In the genomic region with DNA sequence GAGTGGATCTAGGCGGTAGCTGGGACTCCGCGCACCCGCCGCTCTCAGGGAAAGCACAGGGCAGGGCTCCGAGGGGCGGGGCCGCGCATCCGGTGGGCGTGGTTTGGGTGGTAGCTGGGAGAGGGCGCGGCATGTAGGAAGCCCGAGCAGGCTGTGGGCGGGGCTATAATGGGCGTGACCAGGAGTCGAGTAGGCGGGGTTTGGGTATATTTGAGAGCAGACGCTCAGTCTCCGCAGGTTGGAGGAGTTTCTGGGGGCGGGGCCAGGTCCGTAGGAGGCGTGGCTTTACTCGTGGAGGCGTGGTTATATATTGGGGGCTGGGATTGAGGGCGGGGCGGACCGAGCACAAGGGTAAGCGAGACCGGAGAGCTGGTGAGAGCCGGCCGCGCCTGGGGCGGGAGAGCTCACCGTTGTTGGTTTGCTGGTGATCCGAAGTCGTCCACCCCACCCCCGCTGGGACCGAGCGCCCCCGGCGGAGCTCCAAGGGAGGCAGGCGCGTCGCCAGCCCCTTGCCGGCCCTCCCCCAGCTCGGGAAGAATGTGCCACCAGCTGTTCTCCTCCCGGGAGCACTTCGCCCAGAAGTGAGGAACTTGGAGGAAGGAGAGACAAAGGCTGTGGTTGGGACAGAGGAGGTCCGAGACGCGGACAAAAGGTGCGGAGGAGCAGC, we compare ENCODE assay signal across 8 mouse cellular contexts. TPM values are rescaled to one million over a fixed set of nuclear protein-coding genes. Genes with fewer than 3 reads are reported as not detected.
DNase-seq lines count a peak whose midpoint lies in the region; ATAC-seq and TF ChIP-seq lines count a peak whose summit lies in the region.

A gene (plus strand): TSS at position 326 of the 667 bp plus-strand sequence.

- POLR2A ChIA-PET in Patski (lab: Charles Lee), result interaction anchor here (1.3 to 1.7 kb wide), 2 partner anchors 14 to 45 kb away, joined by 4 to 5 read pairs; no protein-coding TSS in a partner anchor

- H3K4me3 ChIP-seq in hindbrain, embryonic 10.5 days, result peak within 1 kb of the TSS; percentile 94
- H3K4me3 ChIP-seq in lung, embryonic 15.5 days, result peak within 1 kb of the TSS; percentile 86
- peak within 1 kb of the TSS; percentile 56 for H3K4me3 ChIP-seq in olfactory bulb, adult 2 months (ENCODE audit: insufficient read depth, low read depth, low read length)

- CTCF ChIA-PET in Patski (lab: Charles Lee), result interaction anchor here (0.8 to 2.4 kb wide), 8 partner anchors 14 to 181 kb away, joined by 3 to 9 read pairs (median 4); no protein-coding TSS in a partner anchor

- TF ChIP-seq POLR2A in olfactory bulb, adult 2 months (IDR thresholded peaks at IDR 0.05; ENCODE audit: insufficient read depth, low read depth, low read length), result 0 out of 2 replicates have a peak, but pooled peaks have one; percentile 14

- in situ Hi-C loops in Patski (cut with MboI; ENCODE audit: low pct_unique_long_range_greater_than_20kb), result loop anchor here (10.0 kb wide), 2 partner anchors 138 to 172 kb away; no protein-coding TSS in a partner anchor

- peak within 1 kb of the TSS; percentile 60 for H3K4me2 ChIP-seq in lung, embryonic 15.5 days

- under 1% methylated on average over 53 of the region's 53 CpGs for WGBS in hindbrain, embryonic 10.5 days
- under 1% methylated on average over 51 of the region's 53 CpGs for WGBS in lung, embryonic 15.5 days
- WGBS in olfactory bulb, adult 2 months, result under 1% methylated on average over 53 of the region's 53 CpGs

- peak within 1 kb of the TSS; percentile 83 for H3K9ac ChIP-seq in lung, embryonic 15.5 days

- peak; percentile 90 for ATAC-seq in Patski
- ATAC-seq in lung, embryonic 15.5 days (ENCODE audit: borderline replicate concordance, extremely low read depth, low FRiP score, low TSS enrichment), result peak; percentile 95

- H3K9me3 ChIP-seq in hindbrain, embryonic 10.5 days, result no peaks in the 10 kb centered on the region
- no peaks in the 10 kb centered on the region for H3K9me3 ChIP-seq in lung, embryonic 15.5 days

- no peaks in the 10 kb centered on the region for H3K27me3 ChIP-seq in Patski
- H3K27me3 ChIP-seq in hindbrain, embryonic 10.5 days (ENCODE audit: insufficient read depth, poor library complexity, severe bottlenecking), result peaks cover 16% of the 10 kb centered on the region
- no peaks in the 10 kb centered on the region for H3K27me3 ChIP-seq in lung, embryonic 15.5 days

- peak within 1 kb of the TSS; percentile 95 for H3K27ac ChIP-seq in hindbrain, embryonic 10.5 days
- H3K27ac ChIP-seq in lung, embryonic 15.5 days, result peak within 1 kb of the TSS; percentile 96
- no peak within 1 kb of the TSS for H3K27ac ChIP-seq in olfactory bulb, adult 2 months (ENCODE audit: insufficient read depth, low read depth, low read length)

- peaks cover 44% of the 10 kb centered on the region for H3K4me1 ChIP-seq in hindbrain, embryonic 10.5 days (replicated peaks)
- H3K4me1 ChIP-seq in lung, embryonic 15.5 days, result peaks cover 35% of the 10 kb centered on the region
- peaks cover 8% of the 10 kb centered on the region; the same call in 1 of the 2 replicates for H3K4me1 ChIP-seq in olfactory bulb, adult 2 months (ENCODE audit: control insufficient read depth, insufficient read depth, low read length)

- TF ChIP-seq CTCF in Patski (IDR thresholded peaks at IDR 0.05), result peak; percentile 59
- TF ChIP-seq CTCF in olfactory bulb, adult 2 months (IDR thresholded peaks at IDR 0.05; ENCODE audit: insufficient read depth, low read depth, low read length), result no peak

- no peaks in the 10 kb centered on the region for H3K36me3 ChIP-seq in hindbrain, embryonic 10.5 days
- H3K36me3 ChIP-seq in lung, embryonic 15.5 days, result no peaks in the 10 kb centered on the region

- peak; percentile 97 for DNase-seq in Patski (ENCODE audit: low read depth, low spot score)
- peak; percentile 100 for DNase-seq in cerebellum, postnatal 10 days
- DNase-seq in frontal cortex, adult 2 months (ENCODE audit: extremely low spot score in 1 of 2, low spot score in 1 of 2), result peak; percentile 91 to 92
- peak; percentile 100 for DNase-seq in hindbrain, embryonic 10.5 days (ENCODE audit: low spot score)
- peak; percentile 83 for DNase-seq in layer of hippocampus, adult 9-10 months (ENCODE audit: low spot score)
- DNase-seq in thymus, adult 18-20 months, result peak; percentile 100

RNA-seq across cellular contexts. Expression of the gene that starts here (rescaled TPM):
- 30.3 TPM for polyA plus RNA-seq in Patski (2021)
- 50.5 and 57.3 TPM in 2 replicates for polyA plus RNA-seq in frontal cortex, adult 2 months (2012; rRNA removed)
- polyA plus RNA-seq in hindbrain, embryonic 10.5 days (2016; fragmentation: Nextera tagmentation; extraction: Ambion mirVana), result 41.8 and 45.4 TPM in 2 replicates
- polyA plus RNA-seq in lung, embryonic 15.5 days (2015; fragmentation: Nextera tagmentation; extraction: Ambion mirVana), result 37.1 and 38.0 TPM in 2 replicates
- polyA plus RNA-seq in olfactory bulb, adult 2 months (2012; ENCODE audit: insufficient read depth, insufficient read length, low replicate concordance, missing spikeins), result 135 TPM in 1 of 2 replicates, not detected in the other
